Mouse (Mus musculus) CH12.LX (cell line): Measurements from ENCODE around the gene Brox. TPM values are rescaled to one million over a fixed set of nuclear protein-coding genes. Genes with fewer than 3 reads are reported as not detected.

Source experiments
- DNase-seq: peaks from one replicate; pipeline ENCODE4 v3.0.0-alpha.2; 2013; ENCODE audit errors: extremely low read depth
- H3K27ac ChIP-seq: 2 replicates; pipeline ENCODE4 v1.5.1; 2012; ENCODE audit warnings: low read depth, mild to moderate bottlenecking, control low read depth, moderate library complexity; ENCODE audit not compliant: insufficient read depth
- H3K27me3 ChIP-seq: replicated peaks from 2 replicates; pipeline ENCODE3; 2012; ENCODE audit warnings: inconsistent platforms
- H3K36me3 ChIP-seq, 2 experiments: replicated peaks in 1 of 2; 2 replicates each; pipeline versions ENCODE3 to v1.6.1; 2012; ENCODE audit warnings: inconsistent platforms in 1 of 2, low read length in 1 of 2, mild to moderate bottlenecking in 1 of 2, mixed read lengths in 1 of 2, moderate library complexity in 1 of 2; ENCODE audit not compliant: control insufficient read depth in 1 of 2, insufficient read depth in 1 of 2
- H3K4me1 ChIP-seq, 2 experiments: 2 replicates each; pipeline ENCODE4 v1.6.1; 2012; ENCODE audit warnings: inconsistent platforms in 1 of 2, moderate library complexity in 1 of 2; ENCODE audit not compliant: insufficient read depth in 2 of 2, control insufficient read depth in 1 of 2
- H3K4me2 ChIP-seq: 2 replicates; pipeline ENCODE4 v1.6.1; 2012; ENCODE audit warnings: low read depth, mild to moderate bottlenecking, control low read depth; ENCODE audit not compliant: poor library complexity, insufficient read depth, severe bottlenecking
- H3K4me3 ChIP-seq, 3 experiments: fragments of 150-350 bp in 1 of 3; sonication (generic) in 1 of 3; replicated peaks in 1 of 3; 2 replicates each; pipeline versions ENCODE3 to v1.5.1; 2011 to 2012; ENCODE audit warnings: low read depth in 2 of 3, low read length in 2 of 3, mild to moderate bottlenecking in 2 of 3, moderate library complexity in 2 of 3, control low read depth in 1 of 3, improper control_type of control experiment in 1 of 3, inconsistent platforms in 1 of 3, mixed read lengths in 1 of 3; ENCODE audit not compliant: poor library complexity in 1 of 3
- H3K79me2 ChIP-seq: replicated peaks from 2 replicates; pipeline ENCODE4 v1.6.1; 2012; ENCODE audit warnings: mild to moderate bottlenecking, moderate library complexity; ENCODE audit not compliant: control insufficient read depth, poor library complexity, insufficient read depth, severe bottlenecking; ENCODE audit errors: extremely low read depth
- H3K9ac ChIP-seq: 2 replicates; pipeline ENCODE4 v1.6.1; 2012; ENCODE audit warnings: low read depth, mild to moderate bottlenecking, control low read depth, moderate library complexity; ENCODE audit not compliant: insufficient read depth
- H3K9me3 ChIP-seq: replicated peaks from 2 replicates; pipeline ENCODE3; 2012; ENCODE audit warnings: low read length, inconsistent platforms, mixed read lengths
- BHLHE40 ChIP-seq: IDR thresholded peaks from 2 replicates; pipeline ENCODE4 v1.6.1; 2011; ENCODE audit warnings: mild to moderate bottlenecking, low read depth, low read length, improper control_type of control experiment
- ELF1 ChIP-seq: IDR thresholded peaks from 2 replicates; pipeline ENCODE4 v1.6.1; 2014; ENCODE audit warnings: low read depth, mild to moderate bottlenecking, inconsistent platforms, low read length, improper control_type of control experiment
- EP300 ChIP-seq: IDR thresholded peaks from 2 replicates; pipeline ENCODE4 v1.6.1; 2011; ENCODE audit warnings: low read length, improper control_type of control experiment
- ETS1 ChIP-seq: conservative IDR thresholded peaks from 2 replicates; pipeline ENCODE4 v1.6.1; 2012; ENCODE audit warnings: low read depth, mild to moderate bottlenecking, inconsistent platforms, low read length, improper control_type of control experiment, moderate library complexity
- HCFC1 ChIP-seq: IDR thresholded peaks from 2 replicates; pipeline ENCODE4 v1.6.1; 2012; ENCODE audit warnings: low read depth, mild to moderate bottlenecking, inconsistent platforms, low read length, improper control_type of control experiment
- IRF4 ChIP-seq: IDR thresholded peaks from 2 replicates; pipeline ENCODE4 v1.6.1; 2014; ENCODE audit warnings: low read depth, mild to moderate bottlenecking, inconsistent platforms, low read length, improper control_type of control experiment
- JUN ChIP-seq: IDR thresholded peaks from 2 replicates; pipeline ENCODE4 v1.6.1; 2011; ENCODE audit warnings: low read depth, mild to moderate bottlenecking, low read length, improper control_type of control experiment, moderate library complexity; ENCODE audit not compliant: insufficient read depth
- KAT2A ChIP-seq: IDR thresholded peaks from 2 replicates; pipeline ENCODE4 v1.6.1; 2012; ENCODE audit warnings: low read length, improper control_type of control experiment, inconsistent platforms; ENCODE audit not compliant: insufficient replicate concordance
- MAFK ChIP-seq: IDR thresholded peaks from 2 replicates; pipeline ENCODE4 v1.6.1; 2011; ENCODE audit warnings: low read length, improper control_type of control experiment; ENCODE audit not compliant: insufficient replicate concordance
- MXI1 ChIP-seq: IDR thresholded peaks from 2 replicates; pipeline ENCODE4 v1.6.1; 2011; ENCODE audit warnings: mild to moderate bottlenecking, low read depth, low read length, improper control_type of control experiment
- NELFE ChIP-seq: IDR thresholded peaks from 2 replicates; pipeline ENCODE4 v1.6.1; 2011; ENCODE audit warnings: low read depth, low read length, improper control_type of control experiment
- RAD21 ChIP-seq: IDR thresholded peaks from 2 replicates; pipeline ENCODE4 v1.6.1; 2011; ENCODE audit warnings: low read depth, mild to moderate bottlenecking, low read length, improper control_type of control experiment, moderate library complexity
- RCOR1 ChIP-seq: conservative IDR thresholded peaks from 2 replicates; pipeline ENCODE4 v1.6.1; 2012; ENCODE audit warnings: low read depth, mild to moderate bottlenecking, inconsistent platforms, low read length, improper control_type of control experiment
- SIN3A ChIP-seq: IDR thresholded peaks from 2 replicates; pipeline ENCODE4 v1.6.1; 2012; ENCODE audit warnings: low read length, improper control_type of control experiment, inconsistent platforms
- SMC3 ChIP-seq: IDR thresholded peaks from 2 replicates; pipeline ENCODE4 v1.6.1; 2011; ENCODE audit warnings: low read depth, low read length, improper control_type of control experiment
- TCF12 ChIP-seq: IDR thresholded peaks from 2 replicates; pipeline ENCODE4 v1.6.1; 2014; ENCODE audit warnings: low read depth, mild to moderate bottlenecking, inconsistent platforms, low read length, improper control_type of control experiment
- USF2 ChIP-seq: conservative IDR thresholded peaks from 2 replicates; pipeline ENCODE4 v1.6.1; 2011; ENCODE audit warnings: low read depth, low read length, improper control_type of control experiment
- ZC3H11A ChIP-seq: IDR thresholded peaks from 2 replicates; pipeline ENCODE4 v1.6.1; 2012; ENCODE audit warnings: low read depth, mild to moderate bottlenecking, inconsistent platforms, low read length, improper control_type of control experiment
- ZKSCAN1 ChIP-seq: IDR thresholded peaks from 2 replicates; pipeline ENCODE4 v1.6.1; 2012; ENCODE audit warnings: low read depth, inconsistent platforms, low read length, improper control_type of control experiment, borderline replicate concordance
- ZNF384 ChIP-seq: IDR thresholded peaks from 2 replicates; pipeline ENCODE4 v1.6.1; 2012; ENCODE audit warnings: low read depth, low read length, improper control_type of control experiment, inconsistent platforms
- dilution Hi-C: fragments of 300-500 bp; cut with MboI; formaldehyde crosslinking; loops from 2 replicates; pipeline ENCODE4 v1.14.3; 2020; ENCODE audit warnings: low sequenced_read_pairs; ENCODE audit not compliant: extremely low pct_unique_long_range_greater_than_20kb, extremely low pct_ligation_motif_present
- in situ Hi-C: fragments of 300-500 bp; cut with MboI; formaldehyde crosslinking; loops from 3 replicates; pipeline ENCODE4 v1.14.3; 2019; ENCODE audit warnings: low sequenced_read_pairs, low pct_ligation_motif_present, low pct_unique_long_range_greater_than_20kb, mixed read lengths
- polyA plus RNA-seq: library from polyadenylated mRNA; unstranded; fragments of >175 nt; gene quantifications from 2 replicates; pipeline ENCODE4 v1.2.1, GENCODE M21; 2012; ENCODE audit warnings: low read depth; ENCODE audit not compliant: insufficient read length
- total RNA-seq, 2 experiments: library from RNA; depleted of rRNA; stranded (reverse); fragments of 300-350 nt in 1 of 2; fragments of >200 nt in 1 of 2; gene quantifications; 2 replicates each; pipeline ENCODE4 v1.2.3; 2012 to 2014

Gene Brox
- total and polyA plus RNA-seq, 3 experiments: 20.4 to 37.8 (median 21.8) TPM

- TF ChIP-seq MXI1 (peak; percentile 46), ZKSCAN1 (no peak), HCFC1 (peak; percentile 50), SIN3A (peak; percentile 71), BHLHE40 (peak; percentile 96), ZNF384 (peak; percentile 69), JUN (peak; percentile 97), MAFK (no peak), RCOR1 (no peak; the same call in 1 of the 2 replicates), ELF1 (peak; percentile 40; the same call in 1 of the 2 replicates), EP300 (peak; percentile 95)
These were observed 32.7 kb downstream of the Brox start (continued) for GRCm38 (mm10) chr1:183264145-183265008.

- no peak for DNase-seq
- in situ Hi-C loops (loop anchor here (25.0 kb wide), 1 partner anchor 690 kb away; the partner anchor contains the start of gene Capn8), dilution Hi-C loops (no loop called here)
- H3K4me1 ChIP-seq: 0 out of 4 replicates have a peak, but pooled peaks cover 0 to 2% of the 10 kb centered on the region in 2 experiments
- TF ChIP-seq JUN: no peak
- no peak for TF ChIP-seq ZKSCAN1
- no peak for TF ChIP-seq USF2
- TF ChIP-seq TCF12: no peak
- TF ChIP-seq RAD21: no peak
- no peak for TF ChIP-seq ELF1
- TF ChIP-seq IRF4: no peak
- TF ChIP-seq ETS1: no peak
- TF ChIP-seq KAT2A: no peak
- TF ChIP-seq NELFE: no peak
- no peak for TF ChIP-seq ZC3H11A
- no peak for TF ChIP-seq MXI1
- TF ChIP-seq SMC3: no peak
- H3K9me3 ChIP-seq: no peaks in the 10 kb centered on the region
- no peaks in the 10 kb centered on the region for H3K79me2 ChIP-seq
- no peak overlapping the region for H3K4me2 ChIP-seq
- H3K9ac ChIP-seq: no peak overlapping the region
- H3K4me3 ChIP-seq: no peak overlapping the region
- H3K27ac ChIP-seq: no peak overlapping the region
- H3K27me3 ChIP-seq: no peaks in the 10 kb centered on the region
- H3K36me3 ChIP-seq: no peaks in the 10 kb centered on the region
These were observed 44.5 kb downstream of the Brox start for GRCm38 (mm10) chr1:183252574-183252973.
